Mouse (Mus musculus) liver, embryonic 15.5 days (tissue): ENCODE measurements around the gene Arpc3. TPM values are rescaled to one million over a fixed set of nuclear protein-coding genes. Genes with fewer than 3 reads are reported as not detected.

Experiments
- ATAC-seq: fragments of 200-750 bp; cut with Nextera tagmentation; 2 replicates; pipeline ENCODE4 v1.8.0; 2017; ENCODE audit warnings: moderate number of reproducible peaks, mild to moderate bottlenecking, moderate library complexity; ENCODE audit not compliant: insufficient read depth
- H3K27ac ChIP-seq: fragments of 300-500 bp; sonication (generic); replicated peaks from 2 replicates; pipeline ENCODE4 v1.5.1; 2015; ENCODE audit warnings: mild to moderate bottlenecking, inconsistent platforms
- H3K27me3 ChIP-seq: fragments of 300-500 bp; sonication (generic); 2 replicates; pipeline ENCODE4 v1.6.1; 2015; ENCODE audit warnings: mild to moderate bottlenecking, inconsistent platforms
- H3K36me3 ChIP-seq: fragments of 300-500 bp; sonication (generic); replicated peaks from 2 replicates; pipeline ENCODE4 v1.6.1; 2015; ENCODE audit warnings: moderate library complexity, mild to moderate bottlenecking, inconsistent platforms
- H3K4me1 ChIP-seq: fragments of 300-500 bp; sonication (generic); replicated peaks from 2 replicates; pipeline ENCODE4 v1.6.1; 2015; ENCODE audit warnings: inconsistent platforms
- H3K4me2 ChIP-seq: fragments of 300-500 bp; sonication (generic); 2 replicates; pipeline ENCODE4 v1.6.1; 2015; ENCODE audit warnings: moderate library complexity, mild to moderate bottlenecking, inconsistent platforms
- H3K4me3 ChIP-seq: fragments of 300-500 bp; sonication (generic); replicated peaks from 2 replicates; pipeline ENCODE4 v1.5.1; 2015; ENCODE audit warnings: mild to moderate bottlenecking, inconsistent platforms
- H3K9ac ChIP-seq: fragments of 300-500 bp; sonication (generic); 2 replicates; pipeline ENCODE4 v1.6.1; 2015; ENCODE audit warnings: moderate library complexity, mild to moderate bottlenecking, inconsistent platforms
- H3K9me3 ChIP-seq: fragments of 300-500 bp; sonication (generic); replicated peaks from 2 replicates; pipeline ENCODE4 v1.6.1; 2016; ENCODE audit warnings: inconsistent platforms
- WGBS: fragments of 180-500 bp; shearing (Covaris S2); methylation state at CpG from one replicate; pipeline ENCODE4 v1.1.7; 2015; ENCODE audit warnings: mixed read lengths; ENCODE audit not compliant: insufficient replicate concordance; 5-methylcytosine and 5-hydroxymethylcytosine counted together
- polyA plus RNA-seq: library from polyadenylated mRNA; unstranded; fragments of >200 nt; fragmentation: Nextera tagmentation; extraction: Ambion mirVana; gene quantifications from 2 replicates; pipeline ENCODE4 v1.2.1, GENCODE M21; 2015

The Arpc3 gene
- 80.7 and 105 TPM in 2 replicates for polyA plus RNA-seq

- Histone ChIP-seq H3K4me1 (peaks cover 31% of the 10 kb centered on the region), H3K4me3 (peak within 1 kb of the TSS; percentile 80), H3K27ac (peak within 1 kb of the TSS; percentile 84), H3K27me3 (no peaks in the 10 kb centered on the region), H3K9me3 (no peaks in the 10 kb centered on the region), H3K4me2 (peak within 1 kb of the TSS; percentile 82), H3K9ac (peak within 1 kb of the TSS; percentile 86), H3K36me3 (peaks cover 17% of the 10 kb centered on the region)
- WGBS, result under 1% methylated on average over 39 of the region's 39 CpGs
- peak; percentile 76 for ATAC-seq
Observed at GRCm38 (mm10) chr5:122391786-122392180, at the start of gene Arpc3. Gene Arpc3, plus strand, starts transcription at chr5:122391878.

GRCm38 (mm10) chr5:122342874-122343273 lies 48.8 kb upstream of the Arpc3 start:
- Histone ChIP-seq H3K4me2 (no peak overlapping the region), H3K27ac (no peak overlapping the region), H3K9ac (no peak overlapping the region), H3K27me3 (no peaks in the 10 kb centered on the region), H3K4me1 (no peaks in the 10 kb centered on the region), H3K36me3 (no peaks in the 10 kb centered on the region), H3K4me3 (no peak overlapping the region), H3K9me3 (no peaks in the 10 kb centered on the region)
- no peak for ATAC-seq
- 19% methylated on average over 1 of the region's 1 CpGs for WGBS

- Histone ChIP-seq H3K4me2 (no peak overlapping the region), H3K9ac (no peak overlapping the region; the same call in 1 of the 2 replicates), H3K36me3 (no peaks in the 10 kb centered on the region), H3K4me3 (no peak overlapping the region), H3K9me3 (no peaks in the 10 kb centered on the region), H3K27me3 (no peaks in the 10 kb centered on the region), H3K27ac (no peak overlapping the region), H3K4me1 (no peaks in the 10 kb centered on the region)
- WGBS, result 36% methylated on average over 7 of the region's 7 CpGs
- no peak for ATAC-seq
Observed at GRCm38 (mm10) chr5:122343768-122344167, 47.9 kb upstream of the Arpc3 start.

GRCm38 (mm10) chr5:122344260-122344659 lies 47.4 kb upstream of the Arpc3 start:
- Histone ChIP-seq H3K9me3 (no peaks in the 10 kb centered on the region), H3K27ac (no peak overlapping the region), H3K4me1 (no peaks in the 10 kb centered on the region), H3K27me3 (no peaks in the 10 kb centered on the region), H3K9ac (no peak overlapping the region), H3K36me3 (no peaks in the 10 kb centered on the region), H3K4me2 (no peak overlapping the region), H3K4me3 (no peak overlapping the region)
- no peak; the same call in 1 of the 2 replicates for ATAC-seq
- 5% methylated on average over 5 of the region's 5 CpGs for WGBS

GRCm38 (mm10) chr5:122345777-122346176 lies 45.9 kb upstream of the Arpc3 start:
- Histone ChIP-seq H3K27ac (no peak overlapping the region), H3K4me1 (no peaks in the 10 kb centered on the region), H3K36me3 (no peaks in the 10 kb centered on the region), H3K4me3 (no peak overlapping the region), H3K9ac (no peak overlapping the region), H3K9me3 (no peaks in the 10 kb centered on the region), H3K27me3 (no peaks in the 10 kb centered on the region), H3K4me2 (no peak overlapping the region)
- WGBS, result 72% methylated on average over 4 of the region's 4 CpGs
- no peak for ATAC-seq

GRCm38 (mm10) chr5:122353807-122354491 lies 37.7 kb upstream of the Arpc3 start, which contains the start of the genes Rad9b and Vps29:
Gene Rad9b, minus strand, starts transcription at chr5:122354233.
Gene Vps29, plus strand, starts transcription at chr5:122354369.
- Histone ChIP-seq H3K27me3 (no peaks in the 10 kb centered on the region), H3K9me3 (no peaks in the 10 kb centered on the region), H3K27ac (peak within 1 kb of the TSS; percentile 82), H3K4me2 (peak within 1 kb of the TSS; percentile 94), H3K36me3 (no peaks in the 10 kb centered on the region; the same call in 1 of the 2 replicates), H3K4me1 (peaks cover 20% of the 10 kb centered on the region), H3K4me3 (peak within 1 kb of the TSS; percentile 95), H3K9ac (peak within 1 kb of the TSS; percentile 90)
- ATAC-seq, result peak; percentile 93
- WGBS, result 1% methylated on average over 51 of the region's 51 CpGs

- Histone ChIP-seq H3K4me1 (peaks cover 20% of the 10 kb centered on the region), H3K4me3 (peak overlapping the region; percentile 95), H3K27ac (peak overlapping the region; percentile 82), H3K36me3 (no peaks in the 10 kb centered on the region; the same call in 1 of the 2 replicates), H3K27me3 (no peaks in the 10 kb centered on the region), H3K9me3 (no peaks in the 10 kb centered on the region), H3K4me2 (peak overlapping the region; percentile 94), H3K9ac (peak overlapping the region; percentile 90)
- WGBS, result under 1% methylated on average over 54 of the region's 57 CpGs
- ATAC-seq, result peak; percentile 45
Observed at GRCm38 (mm10) chr5:122354492-122355067, 37.1 kb upstream of the Arpc3 start.

- peak within 1 kb of the TSS; percentile 90 for H3K4me3 ChIP-seq
- H3K27me3 ChIP-seq, result no peaks in the 10 kb centered on the region
- H3K9ac ChIP-seq, result peak within 1 kb of the TSS; percentile 82
- under 1% methylated on average over 40 of the region's 46 CpGs for WGBS
- H3K4me2 ChIP-seq, result peak within 1 kb of the TSS; percentile 86
- H3K9me3 ChIP-seq, result no peaks in the 10 kb centered on the region
- H3K36me3 ChIP-seq, result peaks cover 41% of the 10 kb centered on the region
- ATAC-seq, result peak; percentile 55
- H3K4me1 ChIP-seq, result peaks cover 27% of the 10 kb centered on the region
- peak within 1 kb of the TSS; percentile 97 for H3K27ac ChIP-seq
Observed at GRCm38 (mm10) chr5:122371591-122372191, 20.0 kb upstream of the Arpc3 start, which contains the start of gene Gpn3. Gene Gpn3, plus strand, starts transcription at chr5:122371876.

GRCm38 (mm10) chr5:122372192-122372769 lies 19.4 kb upstream of the Arpc3 start, which contains the start of gene Fam216a:
Gene Fam216a, minus strand, starts transcription at chr5:122372364.
- H3K27ac ChIP-seq, result peak within 1 kb of the TSS; percentile 97
- no peaks in the 10 kb centered on the region for H3K27me3 ChIP-seq
- ATAC-seq, result peak; percentile 93
- H3K9ac ChIP-seq, result peak within 1 kb of the TSS; percentile 82
- WGBS, result under 1% methylated on average over 53 of the region's 53 CpGs
- H3K36me3 ChIP-seq, result peaks cover 39% of the 10 kb centered on the region
- no peaks in the 10 kb centered on the region for H3K9me3 ChIP-seq
- peak within 1 kb of the TSS; percentile 90 for H3K4me3 ChIP-seq
- peaks cover 27% of the 10 kb centered on the region for H3K4me1 ChIP-seq
- peak within 1 kb of the TSS; percentile 86 for H3K4me2 ChIP-seq

- no peak for ATAC-seq
- peak overlapping the region; percentile 74 for H3K9ac ChIP-seq
- 2% methylated on average over 5 of the region's 5 CpGs for WGBS
- H3K27me3 ChIP-seq, result no peaks in the 10 kb centered on the region
- H3K36me3 ChIP-seq, result peaks cover 33% of the 10 kb centered on the region
- H3K27ac ChIP-seq, result peak overlapping the region; percentile 97
- peak overlapping the region; percentile 90 for H3K4me3 ChIP-seq
- H3K4me1 ChIP-seq, result peaks cover 27% of the 10 kb centered on the region
- no peaks in the 10 kb centered on the region for H3K9me3 ChIP-seq
- peak overlapping the region; percentile 75 for H3K4me2 ChIP-seq
Observed at GRCm38 (mm10) chr5:122372878-122373277, 18.8 kb upstream of the Arpc3 start.
